Mouse (Mus musculus) spleen, adult 2 months (tissue): ENCODE measurements around the gene Gm21981.

ENCODE experiments used
- CTCF ChIP-seq: fragments of 200-500 bp; IDR thresholded peaks from 2 replicates; pipeline ENCODE4 v1.5.1; 2011; ENCODE audit warnings: mild to moderate bottlenecking, inconsistent platforms; ENCODE audit not compliant: insufficient read depth, insufficient read length, insufficient replicate concordance; ENCODE audit errors: extremely low read depth
- POLR2A ChIP-seq: fragments of 200-500 bp; IDR thresholded peaks from 2 replicates; pipeline ENCODE4 v1.6.1; 2011; ENCODE audit warnings: low read depth, low read length, inconsistent platforms

- TF ChIP-seq CTCF (no peak), POLR2A (peak; percentile 37)
Observed at GRCm38 (mm10) chr17:47737271-47738065, 43.2 kb upstream of the Gm21981 start.
